Mouse (Mus musculus) mesoderm, embryonic 11.5 days (tissue): ENCODE measurements around the gene Klc1.

Experiments
- DNase-seq: peaks from one replicate; pipeline ENCODE4 v3.0.0-alpha.2; 2012; ENCODE audit warnings: low read depth, low spot score

Klc1 gene

DNA sequence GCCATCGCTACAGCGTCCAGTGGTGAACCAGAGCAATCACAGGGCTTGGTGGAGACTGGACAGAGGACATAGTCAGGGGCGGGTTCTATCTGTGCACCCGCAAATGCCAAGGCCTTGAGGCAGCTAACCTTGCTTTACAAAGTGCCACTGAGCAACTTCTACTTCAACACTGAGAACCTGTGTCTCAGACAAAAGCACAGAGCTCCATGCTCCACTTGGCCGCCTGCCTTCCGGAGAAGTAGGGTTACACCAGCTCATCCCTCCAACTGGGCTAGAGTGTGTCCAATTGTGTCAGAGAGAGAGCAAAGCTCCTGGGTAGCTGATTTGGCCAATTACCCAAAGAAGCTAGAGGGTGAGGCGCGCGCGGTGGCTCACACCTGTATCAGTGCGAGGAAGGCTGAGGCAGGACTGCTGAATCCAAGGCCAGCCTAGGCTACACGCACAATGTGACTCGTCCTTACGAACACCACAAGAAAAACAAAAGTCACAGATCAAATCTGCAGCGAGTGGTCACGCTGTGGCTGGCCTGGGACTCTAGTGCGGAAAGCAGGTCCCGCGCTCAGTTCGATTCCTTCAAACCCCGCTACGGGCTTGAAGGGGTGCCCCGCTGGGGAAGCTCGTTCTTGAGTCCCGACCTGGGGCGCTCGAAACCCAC lies 54.6 kb downstream of the Klc1 start:
- DNase-seq: no peak

DNA sequence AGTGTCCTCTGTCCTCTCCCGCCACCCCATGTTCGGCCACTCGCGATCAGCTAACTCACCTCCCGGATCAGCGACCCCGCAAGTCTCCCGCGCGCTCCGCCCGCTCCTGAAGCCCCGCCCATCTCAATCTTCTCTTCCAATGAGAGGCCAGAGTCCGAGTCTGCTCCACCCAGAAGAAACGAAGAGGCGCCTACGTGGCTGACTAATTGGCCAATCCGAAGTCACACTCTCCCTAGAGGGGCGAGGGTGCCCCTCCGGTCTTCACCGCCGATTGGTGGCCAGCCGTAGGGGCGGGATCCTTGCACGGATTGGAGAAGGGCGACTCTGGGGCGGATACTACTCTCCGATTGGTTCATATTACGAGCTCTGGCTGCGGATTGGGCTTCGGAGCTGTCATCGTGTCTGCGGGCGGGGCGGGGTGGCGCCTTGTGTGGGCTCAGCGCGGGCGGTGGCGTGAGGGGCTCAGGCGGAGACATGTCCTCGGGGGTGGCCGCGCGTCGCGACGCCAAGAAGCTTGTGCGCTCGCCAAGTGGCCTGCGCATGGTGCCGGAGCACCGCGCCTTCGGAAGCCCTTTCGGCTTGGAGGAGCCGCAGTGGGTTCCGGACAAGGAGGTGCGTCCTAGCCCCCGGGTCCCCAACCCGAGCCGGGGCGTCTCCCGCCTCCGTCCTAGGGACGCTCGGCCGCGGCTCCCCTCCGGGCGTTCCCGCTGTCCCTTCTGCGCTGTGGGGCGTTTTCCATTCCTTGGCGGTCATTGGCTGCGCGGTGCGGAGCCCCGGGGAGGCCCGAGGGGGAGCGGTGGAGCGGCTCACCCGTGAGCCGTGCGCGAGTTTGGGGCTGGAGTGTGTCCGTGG lies 55.3 kb downstream of the Klc1 start, which contains the start of the genes Xrcc3 and Zfyve21:
TSS of gene Xrcc3 (minus strand) at position 108 of the 852 bp plus-strand sequence.
TSS of gene Zfyve21 (plus strand) at position 405 of the 852 bp plus-strand sequence.
- DNase-seq: peak; percentile 99

DNA sequence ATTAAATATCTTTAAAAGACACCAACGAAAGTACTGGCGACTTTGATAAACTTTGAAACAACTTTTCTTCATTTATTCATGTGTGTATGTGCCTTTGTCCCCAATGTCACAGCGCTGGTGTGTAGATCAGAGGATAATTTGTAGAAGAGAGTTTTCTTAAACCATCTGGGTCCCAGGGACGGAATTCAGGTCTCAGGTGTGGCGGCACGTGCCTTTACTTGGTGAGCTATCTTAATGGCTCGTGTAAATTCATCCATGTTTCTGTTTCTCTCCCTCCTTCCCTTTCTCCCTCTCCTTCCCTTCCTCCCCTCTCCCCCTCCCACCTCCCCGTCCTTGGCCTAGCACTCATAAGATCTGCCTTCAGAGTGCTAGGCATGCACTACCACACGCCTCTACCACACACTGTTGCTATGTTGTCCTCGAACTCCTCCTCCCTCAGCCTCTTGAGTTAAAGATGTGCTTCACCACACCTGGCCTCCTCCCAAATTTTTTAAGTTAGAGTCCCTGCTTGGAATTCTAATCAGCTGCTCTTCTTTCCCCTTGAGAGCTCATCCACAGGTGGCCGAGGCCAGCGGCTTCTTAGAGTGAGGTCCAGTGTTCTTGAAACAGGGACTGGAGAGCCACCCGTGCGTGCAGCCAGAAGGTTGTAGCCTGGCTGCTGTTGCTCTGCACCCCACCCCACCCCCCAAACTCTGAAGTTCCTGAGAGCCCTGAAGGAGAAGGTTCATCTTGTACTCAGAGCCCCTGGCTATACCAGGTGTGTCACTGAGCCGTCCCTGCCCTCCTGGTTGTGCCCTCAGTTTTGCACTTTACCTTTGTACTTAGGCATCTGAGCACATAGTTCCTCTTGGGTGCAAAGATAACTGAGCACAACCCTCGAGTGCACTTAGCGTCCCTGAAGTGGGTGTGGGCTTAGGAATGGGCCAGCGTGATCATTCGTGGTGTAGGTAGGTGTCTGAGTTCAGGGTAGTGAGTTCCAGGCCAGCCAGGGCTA lies 56.4 kb downstream of the Klc1 start:
- no peak for DNase-seq

DNA sequence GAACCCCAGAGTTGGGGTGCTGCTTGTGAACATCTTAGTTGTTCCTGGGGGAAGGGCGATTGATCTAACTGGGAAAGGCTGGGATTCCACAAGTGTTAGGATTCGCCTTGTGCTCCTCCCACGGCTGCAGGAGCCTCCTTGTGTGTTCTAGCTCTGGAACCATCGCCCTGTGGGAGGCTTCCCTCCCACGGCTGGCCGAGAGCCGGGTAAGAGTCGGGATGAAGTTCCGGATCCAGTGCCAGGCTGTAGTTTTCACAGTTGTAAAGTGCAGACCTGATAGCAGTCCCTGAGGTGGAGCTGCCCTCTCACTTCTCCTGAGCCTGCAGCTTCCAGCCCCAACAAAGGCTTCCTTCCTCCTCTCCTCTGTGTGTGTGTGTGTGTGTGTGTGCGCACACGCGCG lies 57.9 kb downstream of the Klc1 start:
- DNase-seq: no peak

DNA sequence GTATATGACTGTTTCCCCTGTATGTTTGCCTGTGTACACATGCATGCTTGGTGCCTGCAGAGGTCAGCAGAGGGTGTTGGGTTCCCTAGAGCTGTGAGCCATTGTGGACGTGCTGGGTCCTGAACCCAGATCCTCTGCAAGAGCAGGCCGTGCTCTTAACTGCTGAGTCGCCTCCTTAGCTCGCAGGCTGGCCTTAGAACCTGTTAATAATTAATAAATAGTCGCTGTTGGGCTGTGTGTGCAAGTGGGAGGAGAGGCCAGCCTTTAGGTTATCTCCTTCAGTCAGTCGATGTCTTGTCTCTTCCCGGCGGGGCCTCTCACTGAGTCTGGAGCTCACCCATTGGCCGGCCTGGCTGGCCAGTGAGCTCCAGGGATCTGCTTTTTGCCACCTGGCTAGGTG lies 58.3 kb downstream of the Klc1 start:
- no peak for DNase-seq

DNA sequence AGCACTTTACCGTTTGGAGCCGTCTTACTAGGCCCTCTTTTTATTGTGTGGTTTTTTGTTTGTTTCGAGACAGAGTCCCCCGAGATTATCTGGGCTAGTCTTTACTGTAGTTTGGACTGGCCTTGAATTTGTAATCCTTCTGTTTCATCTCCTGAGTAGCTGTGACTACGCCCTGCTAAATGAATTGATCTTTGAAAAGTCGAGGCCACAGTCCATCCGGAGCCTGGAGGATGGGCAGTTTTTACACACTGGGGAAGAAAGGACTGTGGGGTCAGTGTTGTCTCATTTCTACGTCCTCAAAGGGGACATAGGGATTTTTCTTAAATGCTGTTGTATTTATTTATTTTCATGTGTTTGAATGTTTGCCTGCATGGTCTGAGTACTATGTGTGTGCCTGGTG lies 59.3 kb downstream of the Klc1 start:
- no peak for DNase-seq

DNA sequence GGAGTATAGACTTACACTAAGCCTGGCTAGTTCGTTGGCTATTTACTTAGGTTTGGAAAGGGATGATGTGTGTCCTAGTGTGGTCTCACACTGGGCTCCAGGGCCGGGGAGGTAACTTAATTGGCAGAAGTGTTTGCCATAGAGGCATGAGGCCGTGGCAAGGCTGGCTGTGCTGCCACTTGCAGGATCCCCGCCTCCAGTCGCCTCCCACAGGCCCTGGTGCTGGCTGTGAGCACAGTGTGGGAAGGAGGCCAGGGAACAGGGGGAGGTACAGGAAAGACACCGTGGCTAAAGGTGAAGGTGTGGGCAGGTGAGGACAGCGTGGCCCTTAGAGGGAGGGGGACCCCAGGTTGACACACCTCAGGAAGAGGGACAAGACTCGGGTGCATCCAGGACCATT lies 61.3 kb downstream of the Klc1 start:
- no peak for DNase-seq

DNA sequence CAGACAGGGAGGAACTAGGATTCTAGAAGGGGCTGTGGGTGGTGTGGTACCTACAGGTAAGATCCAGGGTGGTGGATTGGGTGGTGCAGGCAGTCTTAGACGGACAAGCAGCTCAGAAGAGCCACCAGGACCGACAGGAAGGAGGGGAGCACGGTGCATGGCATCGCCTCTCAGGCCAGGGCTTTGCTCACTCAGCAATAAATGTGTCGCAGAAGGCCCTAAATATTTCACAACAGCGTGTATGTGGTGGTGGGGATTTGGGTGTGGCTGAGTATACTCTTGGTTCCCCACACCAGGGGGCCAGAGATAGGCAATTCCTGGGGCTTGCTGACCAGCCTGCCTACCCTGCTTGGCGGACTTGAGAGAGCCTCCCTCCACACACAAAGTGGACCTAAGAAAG lies 62.1 kb downstream of the Klc1 start:
- DNase-seq: no peak

DNA sequence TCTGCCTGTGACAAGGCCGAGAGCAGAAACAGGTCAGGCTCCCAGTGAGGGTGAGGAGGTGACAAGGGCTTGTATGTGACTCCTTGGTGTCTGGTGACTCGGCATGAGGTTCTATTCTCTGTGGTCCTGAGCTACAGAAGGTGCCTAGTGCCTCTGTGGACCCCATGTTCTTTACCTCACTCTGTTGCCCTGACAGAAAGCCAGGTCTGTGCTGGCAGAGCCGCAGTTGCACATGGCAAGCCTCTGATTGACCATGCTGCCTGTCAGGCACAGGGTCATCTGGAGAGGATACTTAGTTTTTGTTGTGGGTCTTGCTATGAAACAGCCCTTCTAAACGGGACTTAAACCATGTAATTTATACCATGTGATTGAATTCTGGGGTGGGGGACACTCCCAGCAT lies 63.3 kb downstream of the Klc1 start:
- DNase-seq: no peak

DNA sequence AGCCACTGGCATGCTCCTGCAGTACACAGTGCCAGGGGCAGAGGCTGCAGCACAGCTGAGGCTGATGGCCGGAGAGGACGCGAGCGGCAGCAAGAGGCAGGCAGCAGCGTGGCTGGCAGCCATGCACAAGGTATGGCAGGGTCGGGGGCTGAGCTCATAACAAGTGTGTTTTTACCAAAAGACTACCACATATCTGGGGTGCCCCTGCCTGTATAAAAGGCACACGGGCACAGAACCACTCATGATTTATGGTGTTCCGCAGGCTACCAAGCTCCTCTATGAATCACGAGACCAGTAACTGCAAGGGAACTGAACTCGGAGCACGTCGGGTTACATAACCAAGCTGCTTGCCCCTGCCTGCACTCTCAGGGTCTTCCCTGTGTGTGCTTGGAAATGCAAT lies 68.9 kb downstream of the Klc1 start:
- no peak for DNase-seq

DNA sequence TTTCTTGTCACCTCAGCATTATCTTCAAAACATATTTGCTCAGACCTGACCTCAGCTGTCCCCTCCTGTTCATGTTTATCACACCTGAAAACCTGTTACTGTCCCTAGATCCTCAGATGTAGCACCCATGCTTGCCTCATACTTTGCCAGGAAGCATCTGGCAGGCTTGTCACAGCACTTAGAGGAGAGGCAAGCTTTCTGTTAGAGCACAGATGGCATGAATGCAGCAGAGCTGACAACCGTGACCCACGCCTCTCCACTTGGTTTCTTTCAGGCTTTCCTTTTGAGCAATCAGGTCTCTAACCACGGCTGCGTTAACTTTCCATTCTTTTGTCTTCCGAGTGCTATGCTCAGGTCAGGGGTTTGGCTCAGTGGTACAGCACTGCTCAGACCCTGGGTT lies 70.8 kb downstream of the Klc1 start:
- no peak for DNase-seq

DNA sequence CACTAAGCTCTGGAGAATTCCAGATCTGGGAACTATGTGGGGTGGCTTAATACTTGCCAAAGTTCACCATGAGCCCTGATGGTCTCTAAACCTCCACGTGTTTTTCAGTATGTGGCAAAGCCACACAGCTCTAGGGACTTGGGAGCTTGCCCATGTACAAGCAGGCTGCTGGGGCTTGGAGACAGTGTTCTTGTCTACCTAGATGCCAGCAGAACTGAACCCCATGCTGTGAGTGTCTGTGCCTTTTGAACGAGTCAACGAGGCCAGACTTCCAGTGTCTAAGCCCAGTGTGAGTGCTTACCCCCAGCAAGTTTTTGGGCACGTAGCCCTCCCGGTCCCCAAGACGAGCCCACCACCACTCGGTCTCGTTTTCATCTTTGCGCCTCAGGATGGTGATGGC lies 71.3 kb downstream of the Klc1 start:
- no peak for DNase-seq

DNA sequence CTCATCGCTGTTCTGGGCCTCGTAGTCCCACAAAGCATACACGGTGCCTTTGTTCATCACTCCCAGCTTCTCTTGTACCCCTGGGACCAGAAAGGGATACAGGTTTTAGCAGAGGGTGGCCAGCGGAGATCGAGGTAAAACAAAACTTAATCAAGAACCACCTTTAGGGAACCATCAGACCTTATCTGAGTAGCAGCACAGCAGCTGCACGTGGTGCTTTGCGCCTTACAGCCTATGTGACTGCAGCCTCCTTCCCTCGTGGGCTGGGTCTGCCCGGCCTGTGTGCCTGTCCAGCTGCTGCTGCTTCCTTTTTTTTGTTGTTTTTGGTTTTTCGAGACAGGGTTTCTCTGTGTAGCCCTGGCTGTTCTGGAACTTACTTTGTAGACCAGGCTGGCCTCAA lies 71.7 kb downstream of the Klc1 start:
- no peak for DNase-seq

DNA sequence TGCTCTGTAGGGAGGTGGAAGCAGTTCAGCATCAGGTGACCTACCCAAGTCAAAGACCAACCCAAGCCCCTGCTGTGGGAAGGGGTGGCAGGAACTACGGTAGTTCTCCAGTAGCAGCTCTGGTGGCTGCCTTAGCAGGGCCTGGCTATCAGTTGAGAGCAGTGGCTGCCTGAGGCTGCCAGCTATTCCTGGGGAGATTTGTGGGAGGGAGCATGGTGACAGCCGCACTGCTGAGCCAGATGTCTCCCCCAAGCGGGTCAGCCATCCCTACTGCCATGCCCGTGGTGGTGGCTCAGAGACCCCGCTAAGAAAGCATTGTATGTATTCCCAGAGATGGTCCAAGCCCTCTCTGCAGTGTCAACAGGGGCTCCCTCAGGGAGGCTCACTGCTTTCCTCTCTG lies 74.0 kb downstream of the Klc1 start:
- DNase-seq: no peak

DNA sequence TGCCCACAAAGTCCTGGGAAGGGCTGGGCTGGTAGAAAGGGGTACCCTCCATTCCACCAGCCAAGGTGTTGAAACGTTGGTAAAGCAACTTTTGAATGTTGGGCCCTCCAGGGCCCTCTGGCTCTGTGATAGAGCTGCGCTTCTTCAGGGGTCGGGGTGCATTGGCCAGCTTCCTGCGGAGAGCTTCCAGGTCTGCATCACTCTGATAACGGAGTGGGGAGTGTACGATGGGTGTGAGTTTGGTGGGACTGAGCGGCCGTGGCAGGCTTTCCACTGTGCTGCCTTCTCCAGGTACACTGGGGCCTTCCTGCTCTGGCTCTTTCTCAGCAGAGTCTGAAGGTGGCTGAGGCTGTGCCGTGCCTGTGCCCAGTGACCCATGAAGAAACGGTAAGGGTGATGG lies 74.8 kb downstream of the Klc1 start:
- no peak for DNase-seq

DNA sequence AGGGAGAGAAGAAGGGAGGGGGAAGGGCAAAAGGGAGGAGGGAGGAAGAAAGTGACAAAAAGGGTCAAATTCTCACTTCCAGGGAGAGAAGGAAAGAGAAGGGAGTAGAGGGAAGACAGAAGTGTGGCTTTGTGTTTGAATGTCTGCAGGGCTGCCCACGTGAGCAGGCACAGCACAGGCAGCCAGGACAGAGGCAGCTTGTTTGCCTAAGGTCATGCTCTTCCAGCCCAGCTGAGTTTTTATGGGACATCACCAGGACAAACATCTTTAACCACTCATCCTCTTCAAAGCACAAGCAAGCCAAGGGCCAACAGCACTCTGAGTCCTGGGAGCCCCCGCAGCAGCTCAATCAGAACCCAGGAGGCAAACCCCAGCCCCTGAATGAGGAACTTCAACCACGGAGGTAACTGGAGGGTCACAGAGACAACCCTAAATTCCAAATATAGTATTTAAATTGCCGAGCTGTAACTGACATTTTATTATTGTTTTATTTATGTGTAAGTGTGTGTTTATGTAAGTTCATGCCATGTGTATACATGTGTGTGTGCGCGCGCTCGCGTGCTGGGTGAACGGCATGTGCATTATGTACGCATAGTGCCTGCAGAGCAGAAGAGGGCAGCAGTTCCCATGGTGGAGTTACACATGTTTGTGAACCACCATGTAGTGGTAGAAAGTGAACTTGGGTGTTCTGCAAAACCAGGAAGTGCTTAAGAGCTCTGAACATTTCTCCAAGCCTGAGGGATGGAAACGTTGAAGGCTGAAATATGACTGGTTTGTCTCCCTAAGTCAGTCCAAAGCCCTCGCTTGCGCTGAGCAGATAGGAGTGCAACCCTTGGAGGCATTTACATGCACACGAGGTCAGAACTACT lies 84.2 kb downstream of the Klc1 start:
- no peak for DNase-seq

DNA sequence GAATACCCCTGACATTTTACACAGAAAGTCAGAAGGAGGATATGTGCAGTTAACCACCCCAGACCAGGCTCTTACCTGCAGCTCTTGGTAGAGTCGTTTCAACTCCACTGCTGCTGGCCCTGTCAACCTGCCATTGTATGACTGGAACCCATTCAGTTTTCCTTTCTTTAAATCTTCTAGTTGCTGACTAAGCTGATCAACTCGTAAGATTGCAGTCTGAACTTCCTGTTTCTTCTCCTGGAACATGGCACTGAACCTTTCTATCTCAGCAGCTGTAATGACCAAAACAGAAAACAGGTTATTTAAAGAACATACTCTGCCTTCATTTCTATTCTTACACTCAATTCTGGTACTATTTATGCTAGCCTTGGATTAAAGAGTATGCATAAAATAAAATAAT lies 84.8 kb downstream of the Klc1 start:
- DNase-seq: no peak

DNA sequence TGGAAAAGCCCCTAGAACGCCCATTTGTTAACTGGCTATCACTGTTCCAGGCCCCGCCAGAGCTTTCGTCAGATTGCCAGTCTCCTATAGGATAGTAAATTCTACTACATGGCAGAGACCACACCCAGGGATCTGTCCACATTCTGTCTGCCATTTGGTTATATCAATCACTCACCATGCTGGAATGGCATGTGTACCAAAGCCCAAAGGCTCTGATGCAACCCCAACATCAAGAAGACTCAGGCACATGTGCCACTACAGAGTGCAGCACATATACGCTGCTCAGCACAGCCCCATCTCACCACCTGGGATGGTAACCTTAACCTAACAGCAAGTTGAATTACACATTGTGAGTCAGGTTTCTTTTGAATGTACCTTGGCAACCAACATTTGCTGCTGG lies 87.3 kb downstream of the Klc1 start:
- no peak for DNase-seq

DNA sequence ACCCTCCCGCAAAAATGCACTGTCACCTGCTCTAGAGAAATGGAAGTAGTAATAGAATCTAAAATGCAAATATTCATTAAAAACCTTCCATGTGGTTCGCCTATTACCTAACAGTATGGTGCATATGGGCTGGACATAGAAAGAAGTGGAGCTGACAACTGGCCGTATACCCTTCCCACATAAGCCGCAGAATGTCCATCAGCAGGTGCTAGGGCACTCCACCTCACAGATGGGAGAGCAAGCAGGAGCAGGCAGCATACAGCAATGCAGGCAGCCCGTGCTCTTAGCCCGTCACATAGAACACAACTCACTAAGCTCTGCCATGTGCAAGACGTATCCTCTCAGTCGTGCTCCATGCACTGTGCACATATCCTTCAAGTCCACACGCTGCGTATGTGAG lies 88.2 kb downstream of the Klc1 start:
- DNase-seq: no peak

DNA sequence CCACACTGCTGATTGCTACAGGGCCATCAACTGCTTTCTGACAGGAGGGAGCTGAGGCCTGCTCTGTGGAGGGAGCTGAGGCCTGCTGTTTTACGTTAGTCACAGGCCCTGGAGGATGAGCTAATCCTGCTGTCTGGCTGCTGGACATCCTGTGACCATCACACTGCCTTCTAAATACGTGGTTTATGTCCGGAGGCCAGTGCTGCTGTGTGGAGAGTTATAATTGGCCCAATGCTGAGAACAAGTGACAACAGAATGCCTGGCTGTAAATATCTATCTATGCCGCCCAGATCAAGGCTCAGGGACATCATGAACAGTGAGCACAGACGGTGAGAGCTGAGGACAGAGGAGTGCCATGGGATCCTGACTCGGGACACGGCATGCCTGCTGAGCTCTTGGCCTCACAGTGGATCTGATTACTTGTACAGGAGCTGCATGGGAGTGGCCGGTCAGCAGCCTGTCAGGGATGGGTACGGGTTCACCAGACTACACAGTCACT lies 89.7 kb downstream of the Klc1 start:
- DNase-seq: peak; percentile 39

DNA sequence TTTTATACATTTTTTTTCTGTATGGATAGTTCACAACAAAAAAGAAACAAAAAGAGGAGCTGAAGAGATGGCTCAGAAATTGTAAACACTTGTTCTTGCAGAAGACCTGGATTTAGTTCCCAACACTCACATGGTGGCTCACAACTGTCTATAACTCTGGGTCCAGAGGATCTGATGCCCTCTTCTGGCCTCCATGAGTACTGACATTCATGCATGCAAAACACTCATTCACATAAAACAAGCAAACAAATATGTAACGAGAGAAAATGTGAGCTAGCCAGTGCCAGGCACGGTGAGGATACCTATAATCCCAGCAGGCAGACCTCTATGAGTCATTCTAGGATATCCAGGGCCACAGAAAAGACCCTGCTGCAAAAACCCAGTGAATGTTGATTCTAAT lies 92.6 kb downstream of the Klc1 start:
- no peak for DNase-seq
